Mouse (Mus musculus): ENCODE measurements around the gene Atp2a3.

DNA sequence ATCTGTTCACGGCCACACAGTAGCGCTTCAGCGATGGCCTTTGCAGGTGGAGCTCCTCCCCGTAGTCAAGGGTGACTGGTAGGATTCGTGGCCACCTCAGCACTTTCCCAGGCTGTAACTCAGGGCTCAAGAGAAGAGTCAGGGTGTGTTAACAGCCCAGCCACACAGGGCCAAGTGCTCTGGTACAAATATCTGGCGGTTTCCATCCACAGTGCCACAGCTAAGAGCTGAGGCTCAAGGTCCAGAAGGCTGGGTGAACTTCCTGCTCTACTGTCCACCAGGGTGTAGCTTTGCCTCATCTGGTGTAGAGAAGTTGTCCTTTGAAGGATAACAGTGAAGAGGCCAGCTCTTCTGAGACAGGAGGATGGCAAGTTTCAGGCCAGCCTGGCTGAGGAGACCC, 8.3 kb upstream of the Atp2a3 start:
- no peak for TF ChIP-seq CTCF (IDR thresholded peaks at IDR 0.05; ENCODE audit: control insufficient read depth, insufficient read depth, low read length)
- no peak for TF ChIP-seq POLR2A (IDR thresholded peaks at IDR 0.05; ENCODE audit: borderline replicate concordance, control insufficient read depth, low read depth, low read length)
